Mouse (Mus musculus) small intestine, adult 2 months (tissue): ENCODE measurements around the gene Plce1. TPM values are rescaled to one million over a fixed set of nuclear protein-coding genes. Genes with fewer than 3 reads are reported as not detected.
"Not testable (repeated sequence)": the region's sequence is repeated elsewhere in the genome, so short reads cannot be mapped to it uniquely, and the experiment has no call there.

Source experiments
- H3K27ac ChIP-seq: fragments of 200-500 bp; 2 replicates; pipeline ENCODE4 v1.5.1; 2012; ENCODE audit warnings: low read depth, low read length, control low read depth, inconsistent platforms; ENCODE audit not compliant: insufficient read depth
- H3K27me3 ChIP-seq: fragments of 200-500 bp; 2 replicates; pipeline ENCODE4 v1.6.1; 2012; ENCODE audit warnings: mild to moderate bottlenecking, moderate library complexity, low read length, inconsistent platforms; ENCODE audit not compliant: control insufficient read depth, insufficient read depth
- H3K36me3 ChIP-seq: fragments of 200-500 bp; 2 replicates; pipeline ENCODE4 v1.6.1; 2012; ENCODE audit warnings: mild to moderate bottlenecking, low read length, control low read depth, inconsistent platforms; ENCODE audit not compliant: control insufficient read depth, insufficient read depth
- H3K4me1 ChIP-seq: fragments of 200-500 bp; 2 replicates; pipeline ENCODE4 v1.6.1; 2012; ENCODE audit warnings: low read length, inconsistent platforms, mixed read lengths; ENCODE audit not compliant: control insufficient read depth, insufficient read depth, insufficient read length
- H3K4me3 ChIP-seq: fragments of 200-500 bp; 2 replicates; pipeline ENCODE4 v1.5.1; 2012; ENCODE audit warnings: low read depth, mild to moderate bottlenecking, control low read depth, inconsistent platforms, low read length, moderate library complexity
- CTCF ChIP-seq: fragments of 200-500 bp; IDR thresholded peaks from 2 replicates; pipeline ENCODE4 v1.5.1; 2012; ENCODE audit warnings: low read depth, mild to moderate bottlenecking, control low read depth, inconsistent platforms, low read length, moderate library complexity, mixed read lengths; ENCODE audit not compliant: insufficient replicate concordance, insufficient read length; ENCODE audit errors: extremely low read depth
- POLR2A ChIP-seq: fragments of 200-500 bp; IDR thresholded peaks from 2 replicates; pipeline ENCODE4 v1.6.1; 2012; ENCODE audit warnings: low read depth, mild to moderate bottlenecking, control low read depth, inconsistent platforms, low read length, moderate library complexity
- WGBS: fragments of 180-500 bp; shearing (Covaris S2); methylation state at CpG from one replicate; pipeline ENCODE4 v1.1.7; 2018; 5-methylcytosine and 5-hydroxymethylcytosine counted together
- polyA plus RNA-seq: library from polyadenylated mRNA; depleted of rRNA; stranded (reverse); fragments of >200 nt; gene quantifications from 2 replicates; pipeline ENCODE4 v1.2.3, GENCODE M21; 2012

Plce1 gene
- polyA plus RNA-seq, 1 experiment: 2.6 TPM

- Histone ChIP-seq H3K27ac (no peak overlapping the region), H3K27me3 (no peaks in the 10 kb centered on the region), H3K4me1 (peaks cover 2% of the 10 kb centered on the region; the same call in 1 of the 2 replicates), H3K36me3 (no peaks in the 10 kb centered on the region), H3K4me3 (no peak overlapping the region)
- 72% methylated on average over 2 of the region's 2 CpGs for WGBS
- TF ChIP-seq POLR2A (no peak), CTCF (no peak)
Measured at GRCm38 (mm10) chr19:38553551-38553950, 72.6 kb downstream of the Plce1 start.

- WGBS: 34% methylated on average over 3 of the region's 3 CpGs
- TF ChIP-seq POLR2A (no peak), CTCF (no peak)
- peaks cover 2% of the 10 kb centered on the region; the same call in 1 of the 2 replicates for H3K4me1 ChIP-seq
Measured at GRCm38 (mm10) chr19:38555399-38555798, 74.5 kb downstream of the Plce1 start.

GRCm38 (mm10) chr19:38558816-38559215 is 77.9 kb downstream of the Plce1 start:
- 66% methylated on average over 1 of the region's 1 CpGs for WGBS
- Histone ChIP-seq H3K27me3 (no peaks in the 10 kb centered on the region), H3K4me1 (peaks cover 2% of the 10 kb centered on the region; the same call in 1 of the 2 replicates), H3K27ac (no peak overlapping the region), H3K4me3 (no peak overlapping the region), H3K36me3 (no peaks in the 10 kb centered on the region)
- TF ChIP-seq POLR2A (no peak), CTCF (no peak)

More at GRCm38 (mm10) chr19:38555399-38555798, 74.5 kb downstream of the Plce1 start:
- Histone ChIP-seq H3K27ac (no peak overlapping the region), H3K4me3 (no peak overlapping the region), H3K27me3 (no peaks in the 10 kb centered on the region), H3K36me3 (no peaks in the 10 kb centered on the region)

GRCm38 (mm10) chr19:38561887-38562286 is 81.0 kb downstream of the Plce1 start:
- H3K4me3 ChIP-seq, H3K36me3 ChIP-seq, H3K27ac ChIP-seq, H3K27me3 ChIP-seq, H3K4me1 ChIP-seq: not testable (repeated sequence)
- 89% methylated on average over 1 of the region's 1 CpGs for WGBS

GRCm38 (mm10) chr19:38566156-38566555 is 85.2 kb downstream of the Plce1 start:
- no peak for TF ChIP-seq POLR2A
- no peak for TF ChIP-seq CTCF
- H3K27ac ChIP-seq: no peak overlapping the region
- H3K4me3 ChIP-seq: no peak overlapping the region
- no peaks in the 10 kb centered on the region for H3K27me3 ChIP-seq
- no peaks in the 10 kb centered on the region for H3K36me3 ChIP-seq
- no peaks in the 10 kb centered on the region for H3K4me1 ChIP-seq

GRCm38 (mm10) chr19:38566752-38567151 is 85.8 kb downstream of the Plce1 start:
- Histone ChIP-seq H3K4me3 (no peak overlapping the region), H3K4me1 (no peaks in the 10 kb centered on the region), H3K27me3 (no peaks in the 10 kb centered on the region), H3K27ac (no peak overlapping the region), H3K36me3 (no peaks in the 10 kb centered on the region)
- no peak for TF ChIP-seq CTCF
- no peak for TF ChIP-seq POLR2A
- WGBS: 41% methylated on average over 7 of the region's 7 CpGs

- Histone ChIP-seq H3K27ac (no peak overlapping the region), H3K36me3 (no peaks in the 10 kb centered on the region), H3K4me3 (no peak overlapping the region), H3K27me3 (no peaks in the 10 kb centered on the region), H3K4me1 (no peaks in the 10 kb centered on the region)
- TF ChIP-seq POLR2A (no peak), CTCF (no peak)
- 72% methylated on average over 5 of the region's 5 CpGs for WGBS
Measured at GRCm38 (mm10) chr19:38567331-38567730, 86.4 kb downstream of the Plce1 start.

GRCm38 (mm10) chr19:38578554-38579146 is 97.7 kb downstream of the Plce1 start:
- no peak for TF ChIP-seq CTCF
- no peak for TF ChIP-seq POLR2A
- 46% methylated on average over 8 of the region's 8 CpGs for WGBS
- Histone ChIP-seq H3K4me1 (no peaks in the 10 kb centered on the region), H3K27ac (no peak overlapping the region), H3K36me3 (no peaks in the 10 kb centered on the region), H3K27me3 (no peaks in the 10 kb centered on the region), H3K4me3 (no peak overlapping the region)
